Mouse (Mus musculus): Measurements from ENCODE around the gene Lzts3.

Gene Lzts3

DNA sequence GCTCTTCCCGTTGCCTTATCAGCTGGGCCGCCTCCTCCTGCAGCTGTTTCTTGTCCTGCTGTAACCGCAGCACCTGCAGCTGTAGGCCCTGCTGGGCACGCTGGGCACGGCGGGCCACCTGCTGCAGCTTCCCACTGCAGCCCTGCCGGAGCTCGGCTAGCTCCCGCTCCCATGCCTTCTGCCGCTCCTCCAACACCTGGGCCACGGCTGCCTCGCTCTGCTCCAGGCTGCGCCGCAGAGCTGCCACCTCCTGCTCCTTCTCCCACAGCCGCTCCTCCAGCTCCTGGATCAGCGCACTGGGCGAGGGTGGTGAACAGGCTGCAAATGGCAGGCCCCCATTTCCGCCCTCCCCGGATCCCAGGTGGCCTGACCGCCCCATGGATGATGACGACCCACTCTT lies 6.8 kb downstream of the Lzts3 start:
- peak; percentile 15 for DNase-seq (ENCODE audit: low spot score)

DNA sequence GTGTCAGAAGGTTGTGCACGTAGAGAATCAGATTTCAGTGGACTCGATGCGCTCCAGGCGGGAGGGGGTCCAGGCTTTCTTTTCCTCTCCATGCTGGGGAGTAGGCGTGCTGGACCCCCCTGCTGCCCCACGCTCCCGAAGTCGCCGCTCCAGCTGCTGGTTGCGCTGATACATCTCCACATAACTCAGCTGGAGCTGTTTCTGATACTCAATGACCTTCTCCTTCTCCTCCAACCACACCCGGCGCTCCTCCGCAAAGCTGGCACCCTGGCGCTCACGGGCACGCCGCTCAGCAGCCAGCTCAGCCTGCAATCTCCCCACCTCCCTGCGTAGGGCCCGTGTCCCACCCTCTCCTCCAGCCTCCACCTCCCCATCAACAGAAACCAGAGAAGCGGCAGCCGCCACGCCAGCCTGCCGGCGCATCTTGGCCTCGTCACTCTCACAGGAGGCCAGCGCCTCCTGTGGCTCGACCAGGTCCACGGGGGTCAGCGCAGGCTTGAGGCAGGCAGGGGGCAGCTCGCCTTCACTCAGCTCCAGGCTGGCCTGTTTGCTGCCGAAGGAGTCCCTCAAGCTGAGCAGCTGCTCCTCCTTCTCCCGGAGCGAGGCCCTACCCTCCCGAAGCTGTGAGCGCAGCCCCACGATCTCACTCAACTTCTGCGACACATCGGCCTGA lies 7.7 kb downstream of the Lzts3 start:
- DNase-seq (ENCODE audit: low spot score), result peak; percentile 23

DNA sequence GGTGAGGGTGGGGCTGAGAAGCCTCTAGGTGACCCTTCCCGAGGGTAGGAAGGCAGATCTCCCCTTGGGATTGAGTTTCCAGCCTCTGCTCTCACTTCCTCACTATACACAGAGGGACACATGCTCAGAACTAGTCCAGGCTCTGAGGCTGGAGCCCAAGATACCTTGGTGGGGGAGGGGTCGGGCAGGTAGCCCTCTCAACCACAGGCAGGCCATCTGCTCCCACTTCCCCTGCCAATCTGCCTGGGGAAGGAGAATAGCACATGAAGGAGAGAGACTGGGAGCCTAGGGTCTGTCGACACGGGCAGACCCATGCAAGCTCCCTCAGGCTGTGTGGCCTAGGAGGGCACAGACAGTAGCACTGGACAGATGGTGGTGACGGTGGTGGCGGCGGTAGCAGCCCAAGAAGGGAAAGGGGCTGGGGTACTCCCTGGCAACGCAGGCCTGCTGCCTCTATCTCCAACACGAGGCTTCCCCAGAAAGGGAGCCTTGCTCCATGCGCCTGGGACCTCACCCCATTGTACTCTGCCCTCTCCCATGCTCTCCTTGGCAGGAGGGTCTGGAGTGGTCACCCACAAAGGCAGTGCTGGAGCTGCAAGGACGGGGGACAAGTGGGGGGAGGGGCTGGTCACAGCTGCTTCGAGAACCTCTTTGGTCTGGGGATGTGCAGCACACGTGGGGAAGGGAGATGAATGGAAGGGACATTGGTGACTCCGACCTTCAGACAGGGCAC lies 8.4 kb downstream of the Lzts3 start:
- no peak for DNase-seq (ENCODE audit: low spot score)

GRCm38 (mm10) chr2:130632887-130633675 lies 9.5 kb downstream of the Lzts3 start:
- no peak for DNase-seq (ENCODE audit: low spot score)

- no peak for DNase-seq (ENCODE audit: low spot score)
These were observed 10.2 kb downstream of the Lzts3 start for GRCm38 (mm10) chr2:130632416-130632815.

- peak; percentile 82 for DNase-seq (ENCODE audit: low spot score)
These were observed 12.8 kb downstream of the Lzts3 start, which contains the start of the genes Fastkd5 and Ubox5 for GRCm38 (mm10) chr2:130629839-130630203. TSS of gene Fastkd5 (minus strand) at chr2:130630027. TSS of gene Ubox5 (minus strand) at chr2:130630038.

GRCm38 (mm10) chr2:130629080-130629838 lies 13.3 kb downstream of the Lzts3 start:
- DNase-seq (ENCODE audit: low spot score), result peak; percentile 45

GRCm38 (mm10) chr2:130628424-130628823 lies 14.2 kb downstream of the Lzts3 start:
- peak; percentile 24 for DNase-seq (ENCODE audit: low spot score)

DNA sequence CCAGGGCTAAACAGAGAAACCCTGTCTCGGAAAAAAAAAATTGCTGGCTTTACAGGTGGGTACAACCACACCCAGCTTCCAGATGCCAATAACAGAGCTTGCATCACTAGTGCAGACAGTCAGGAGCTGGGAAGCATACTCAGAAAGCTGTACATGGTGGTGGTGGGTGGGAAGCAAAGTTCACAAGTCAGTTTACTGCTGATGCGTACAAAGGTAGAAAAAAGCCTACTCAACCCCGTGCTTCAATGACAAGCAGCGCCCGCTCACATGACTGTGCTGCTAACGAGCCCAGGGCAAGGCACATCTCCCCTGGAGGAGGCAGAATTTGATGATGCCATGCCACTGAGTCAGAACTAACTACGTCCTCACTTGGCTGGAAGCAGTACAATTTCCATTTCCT lies 23.6 kb downstream of the Lzts3 start:
- no peak for DNase-seq (ENCODE audit: low spot score)

GRCm38 (mm10) chr2:130613091-130613490 lies 29.5 kb downstream of the Lzts3 start:
- no peak for DNase-seq (ENCODE audit: low spot score)

- no peak for DNase-seq (ENCODE audit: low spot score)
These were observed 40.4 kb downstream of the Lzts3 start for GRCm38 (mm10) chr2:130602195-130602594.

DNA sequence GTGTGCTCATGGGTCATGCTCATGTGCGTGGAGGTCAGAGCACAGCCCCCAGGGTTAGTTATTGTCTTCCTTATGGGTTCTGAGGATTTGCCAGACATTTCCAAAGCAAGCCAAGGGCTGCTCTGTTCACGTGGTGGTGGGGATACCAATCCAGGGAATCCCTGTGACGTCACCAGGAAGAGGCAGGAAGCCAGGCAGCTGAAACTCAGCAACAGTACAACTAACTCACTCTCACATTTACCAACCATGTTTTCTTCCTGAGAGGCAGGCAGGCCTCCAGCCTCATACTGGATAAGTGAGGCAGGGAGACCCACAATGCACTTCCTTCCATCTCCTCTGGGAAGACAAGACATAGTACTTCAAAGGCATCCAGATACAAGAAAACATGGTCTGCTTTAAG lies 44.2 kb downstream of the Lzts3 start:
- no peak for DNase-seq (ENCODE audit: low spot score)

- peak; percentile 18 for DNase-seq (ENCODE audit: low spot score)
These were observed 45.0 kb downstream of the Lzts3 start for GRCm38 (mm10) chr2:130597601-130598010.

DNA sequence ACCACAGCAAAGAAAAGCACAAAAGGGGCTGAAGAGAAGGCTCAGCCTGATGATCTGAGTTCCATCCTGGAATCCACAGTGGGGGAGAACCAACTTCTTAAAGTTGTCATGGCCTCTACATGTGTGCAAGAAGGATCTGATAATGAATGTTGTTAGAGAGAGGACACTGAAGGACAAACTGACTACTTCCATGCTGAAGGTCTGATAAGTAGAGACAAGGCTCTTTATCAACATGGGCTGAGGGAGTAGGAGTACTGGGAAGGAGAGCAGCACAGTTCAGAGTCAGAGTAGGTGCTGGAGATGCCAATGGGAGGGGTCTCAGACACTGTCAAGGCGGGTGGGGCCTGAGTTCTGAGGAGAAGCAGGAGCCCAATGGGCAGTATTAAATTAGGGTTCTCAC lies 47.0 kb downstream of the Lzts3 start:
- no peak for DNase-seq (ENCODE audit: low spot score)

DNA sequence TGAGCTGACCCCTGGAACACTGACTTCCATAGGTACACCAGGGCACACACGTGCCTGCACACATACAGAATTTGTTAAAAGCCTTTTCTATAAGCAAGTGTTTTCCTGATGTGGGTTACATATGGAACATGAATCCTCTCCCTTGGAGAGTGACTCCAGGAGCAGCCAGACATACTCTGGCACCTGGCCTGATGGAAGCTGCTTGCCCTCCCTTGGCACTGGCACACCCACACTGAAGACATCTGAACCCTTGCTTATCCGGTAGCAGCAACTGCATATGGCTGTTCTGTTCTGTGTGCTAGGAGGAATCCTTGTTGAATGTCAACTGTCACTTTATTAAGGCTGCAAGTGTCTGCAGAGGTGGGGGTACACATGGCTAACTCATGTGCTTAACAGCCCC lies 51.6 kb downstream of the Lzts3 start:
- DNase-seq (ENCODE audit: low spot score), result no peak

- DNase-seq (ENCODE audit: low spot score), result no peak
These were observed 52.8 kb downstream of the Lzts3 start for GRCm38 (mm10) chr2:130589761-130590160.

GRCm38 (mm10) chr2:130589157-130589556 lies 53.4 kb downstream of the Lzts3 start:
- DNase-seq (ENCODE audit: low spot score), result no peak

DNA sequence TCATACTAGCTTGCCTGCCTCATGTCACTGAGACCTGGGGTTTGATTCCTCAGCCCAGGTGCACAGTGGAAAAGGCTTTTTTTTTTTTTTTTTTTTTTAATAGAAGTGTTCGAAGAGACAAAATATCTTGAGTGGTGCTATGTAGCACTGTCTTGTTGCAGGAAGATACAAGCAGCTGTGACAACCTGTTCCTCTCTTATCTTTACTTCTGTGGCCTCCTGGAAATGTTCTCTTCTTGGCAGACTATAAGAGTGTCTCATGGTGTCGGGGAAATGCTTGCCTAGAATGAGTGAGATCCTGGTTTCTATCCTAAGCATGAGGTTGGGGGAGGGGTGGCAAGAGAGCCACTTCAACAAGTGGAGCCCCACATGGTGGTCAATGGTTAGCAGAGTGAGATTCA lies 54.2 kb downstream of the Lzts3 start:
- DNase-seq (ENCODE audit: low spot score), result no peak

DNA sequence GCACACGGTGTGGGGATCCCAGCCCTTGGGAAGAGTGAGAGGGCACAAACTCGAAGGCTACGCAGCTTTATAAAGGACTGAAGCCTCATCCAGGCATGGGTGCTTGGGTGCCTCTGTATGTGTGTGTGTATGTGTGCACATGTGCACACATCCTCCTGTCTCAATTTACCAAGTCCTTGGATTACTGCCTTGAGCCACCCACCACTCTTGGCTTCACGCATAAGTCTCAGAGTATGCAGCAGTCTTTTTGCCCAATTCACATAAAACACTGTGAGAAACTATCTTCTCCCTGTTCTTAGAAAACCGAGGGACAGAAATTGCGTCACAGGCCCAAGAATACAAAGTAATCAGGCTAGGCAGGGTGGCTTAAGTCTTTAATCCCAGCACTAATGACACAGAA lies 56.6 kb downstream of the Lzts3 start:
- no peak for DNase-seq (ENCODE audit: low spot score)

DNA sequence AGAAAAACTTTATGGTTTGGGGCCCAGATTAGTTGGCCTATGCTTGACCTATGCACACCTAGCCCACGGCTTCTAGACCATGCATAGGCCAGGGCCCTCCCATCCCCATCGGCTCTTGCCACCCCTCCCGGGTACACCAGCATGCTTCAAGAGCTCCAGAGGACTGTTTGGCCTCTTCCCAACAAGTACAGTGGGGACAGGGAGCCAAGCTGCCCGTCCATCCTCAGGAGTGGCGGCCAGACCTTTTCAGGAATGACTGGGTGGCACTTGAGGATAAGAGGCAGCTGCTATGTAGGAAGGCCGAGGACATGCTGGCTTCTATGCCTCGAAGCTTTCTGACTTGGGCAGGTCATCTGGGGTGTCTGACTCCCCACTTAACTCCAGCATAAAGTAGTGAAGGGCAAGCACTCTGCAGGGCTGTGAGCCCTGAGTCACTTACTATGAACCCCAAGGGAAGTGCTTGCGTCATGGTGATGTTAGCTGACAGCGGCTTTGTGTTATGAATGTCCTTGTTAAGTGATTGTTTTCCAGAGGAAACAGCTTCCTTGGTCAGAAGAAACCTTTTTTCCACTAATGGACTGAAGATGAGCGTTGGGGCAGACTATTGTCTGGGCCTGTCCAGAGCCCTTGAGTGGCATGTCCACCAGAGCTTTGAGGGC lies 58.6 kb downstream of the Lzts3 start:
- DNase-seq (ENCODE audit: low spot score), result no peak
